Mouse (Mus musculus): ENCODE results near the gene Lysmd3. TPM values are rescaled to one million over a fixed set of nuclear protein-coding genes. Genes with fewer than 3 reads are reported as not detected.

Lysmd3 gene
- polyA plus RNA-seq, 1 experiment = 3.2 TPM

- no peak for DNase-seq (ENCODE audit: low read depth in 1 of 2, low spot score in 2 of 2)
- no peak for TF ChIP-seq CTCF (IDR thresholded peaks at IDR 0.05; ENCODE audit: extremely low read depth, insufficient read depth, insufficient read length, insufficient replicate concordance)
- no peak for TF ChIP-seq POLR2A (IDR thresholded peaks at IDR 0.05; ENCODE audit: low read depth, low read length)
- 65% methylated on average over 10 of the region's 10 CpGs for WGBS
Measured at GRCm38 (mm10) chr13:81690477-81690876, 33.0 kb downstream of the Lysmd3 start.

GRCm38 (mm10) chr13:81691606-81692005 is 34.1 kb downstream of the Lysmd3 start:
- no peak overlapping the region for H3K4me3 ChIP-seq (ENCODE audit: extremely low read depth, insufficient read depth, insufficient read length)
- TF ChIP-seq CTCF (IDR thresholded peaks at IDR 0.05; ENCODE audit: extremely low read depth, insufficient read depth, insufficient read length, insufficient replicate concordance) = no peak
- no peak for TF ChIP-seq POLR2A (IDR thresholded peaks at IDR 0.05; ENCODE audit: low read depth, low read length)
- H3K27me3 ChIP-seq (ENCODE audit: control insufficient read depth, insufficient read depth, low read length) = no peaks in the 10 kb centered on the region
- H3K27ac ChIP-seq (ENCODE audit: insufficient read depth, low read length) = no peak overlapping the region
- WGBS = 56% methylated on average over 9 of the region's 9 CpGs
- DNase-seq (ENCODE audit: low read depth in 1 of 2, low spot score in 2 of 2) = no peak
- peaks cover 5% of the 10 kb centered on the region for H3K36me3 ChIP-seq (ENCODE audit: control insufficient read depth, insufficient read depth, low read length)
- no peaks in the 10 kb centered on the region for H3K4me1 ChIP-seq (ENCODE audit: control insufficient read depth, insufficient read depth, insufficient read length)

More at GRCm38 (mm10) chr13:81690477-81690876, 33.0 kb downstream of the Lysmd3 start:
- Histone ChIP-seq H3K36me3 (ENCODE audit: control insufficient read depth, insufficient read depth, low read length) (peaks cover 7% of the 10 kb centered on the region), H3K4me3 (ENCODE audit: extremely low read depth, insufficient read depth, insufficient read length) (no peak overlapping the region), H3K27me3 (ENCODE audit: control insufficient read depth, insufficient read depth, low read length) (no peaks in the 10 kb centered on the region), H3K4me1 (ENCODE audit: control insufficient read depth, insufficient read depth, insufficient read length) (no peaks in the 10 kb centered on the region), H3K27ac (ENCODE audit: insufficient read depth, low read length) (no peak overlapping the region)

DNA sequence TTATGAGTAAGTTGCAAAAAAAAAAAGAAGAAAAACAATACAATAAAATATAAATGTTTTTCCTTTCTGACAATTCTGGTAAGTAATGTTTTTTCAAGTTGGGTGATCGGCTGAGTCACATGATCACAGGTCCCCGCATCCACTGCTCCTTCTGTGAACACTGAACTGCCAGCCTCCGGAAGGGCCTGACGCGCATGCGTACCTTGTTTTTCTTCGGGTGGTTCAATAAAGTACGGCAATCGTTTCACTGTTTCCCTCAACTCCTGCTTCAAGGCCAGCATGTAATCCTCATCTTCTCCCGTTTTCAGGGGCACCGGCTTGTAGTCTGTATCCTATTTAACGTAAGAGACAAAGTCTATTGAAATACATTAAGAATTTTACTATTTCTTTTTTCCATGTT is 37.0 kb downstream of the Lysmd3 start:
- Histone ChIP-seq H3K27me3 (ENCODE audit: control insufficient read depth, insufficient read depth, low read length) (no peaks in the 10 kb centered on the region), H3K4me1 (ENCODE audit: control insufficient read depth, insufficient read depth, insufficient read length) (no peaks in the 10 kb centered on the region), H3K4me3 (ENCODE audit: extremely low read depth, insufficient read depth, insufficient read length) (no peak overlapping the region), H3K36me3 (ENCODE audit: control insufficient read depth, insufficient read depth, low read length) (peaks cover 5% of the 10 kb centered on the region), H3K27ac (ENCODE audit: insufficient read depth, low read length) (no peak overlapping the region)
- WGBS = 97% methylated on average over 12 of the region's 12 CpGs
- no peak for DNase-seq (ENCODE audit: low read depth in 1 of 2, low spot score in 2 of 2)
- TF ChIP-seq CTCF (IDR thresholded peaks at IDR 0.05; ENCODE audit: extremely low read depth, insufficient read depth, insufficient read length, insufficient replicate concordance) = no peak
- no peak for TF ChIP-seq POLR2A (IDR thresholded peaks at IDR 0.05; ENCODE audit: low read depth, low read length)

DNA sequence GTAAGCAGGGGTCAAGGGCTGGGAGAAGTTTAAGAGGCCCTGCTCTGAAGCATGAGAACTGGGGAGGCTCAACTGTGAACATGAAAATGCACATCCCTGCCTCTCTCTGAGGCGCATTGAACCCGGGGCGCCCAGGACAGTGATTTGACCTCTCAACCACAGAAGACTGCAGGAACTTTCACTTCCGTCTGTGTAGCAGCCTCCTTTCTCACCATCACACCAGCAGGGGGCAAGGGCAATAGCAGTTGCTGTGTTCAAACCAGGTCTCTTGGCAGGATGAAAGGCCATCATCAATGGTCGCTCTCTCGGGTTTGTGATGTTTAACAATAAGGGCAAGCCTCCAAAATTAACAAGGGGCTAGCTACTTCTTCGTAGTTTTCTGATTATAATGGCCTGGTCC is 45.7 kb downstream of the Lysmd3 start:
- Histone ChIP-seq H3K27ac (ENCODE audit: insufficient read depth, low read length) (no peak overlapping the region), H3K4me3 (ENCODE audit: extremely low read depth, insufficient read depth, insufficient read length) (no peak overlapping the region), H3K27me3 (ENCODE audit: control insufficient read depth, insufficient read depth, low read length) (no peaks in the 10 kb centered on the region), H3K36me3 (ENCODE audit: control insufficient read depth, insufficient read depth, low read length) (no peaks in the 10 kb centered on the region; the same call in 1 of the 2 replicates), H3K4me1 (ENCODE audit: control insufficient read depth, insufficient read depth, insufficient read length) (peaks cover 3% of the 10 kb centered on the region; the same call in 1 of the 2 replicates)
- 75% methylated on average over 7 of the region's 7 CpGs for WGBS
- DNase-seq (ENCODE audit: low read depth in 1 of 2, low spot score in 2 of 2) = no peak
- TF ChIP-seq POLR2A (IDR thresholded peaks at IDR 0.05; ENCODE audit: low read depth, low read length) (no peak), CTCF (IDR thresholded peaks at IDR 0.05; ENCODE audit: extremely low read depth, insufficient read depth, insufficient read length, insufficient replicate concordance) (no peak)

DNA sequence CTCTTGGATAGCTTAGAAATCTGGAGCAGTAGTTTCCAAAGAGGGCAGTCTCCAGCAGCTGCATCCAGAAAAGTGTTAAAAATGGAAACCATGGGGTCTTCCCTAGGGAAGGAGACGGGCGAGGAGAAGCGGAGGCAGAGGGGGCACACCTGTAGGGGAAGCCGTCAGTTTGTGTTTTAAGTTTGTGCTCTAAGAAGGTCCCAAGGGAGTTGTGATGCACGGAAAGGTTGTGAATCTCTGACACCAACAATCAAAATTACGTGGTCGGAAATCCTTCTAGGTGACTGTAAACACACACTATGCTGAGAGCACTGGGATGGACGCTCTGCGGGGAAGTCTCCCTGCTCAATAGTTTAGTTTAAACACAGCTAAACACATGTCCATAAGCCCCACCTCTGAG is 46.2 kb downstream of the Lysmd3 start:
- H3K4me1 ChIP-seq (ENCODE audit: control insufficient read depth, insufficient read depth, insufficient read length) = peaks cover 3% of the 10 kb centered on the region; the same call in 1 of the 2 replicates
- DNase-seq (ENCODE audit: low read depth in 1 of 2, low spot score in 2 of 2) = no peak
- WGBS = 82% methylated on average over 9 of the region's 9 CpGs

DNA sequence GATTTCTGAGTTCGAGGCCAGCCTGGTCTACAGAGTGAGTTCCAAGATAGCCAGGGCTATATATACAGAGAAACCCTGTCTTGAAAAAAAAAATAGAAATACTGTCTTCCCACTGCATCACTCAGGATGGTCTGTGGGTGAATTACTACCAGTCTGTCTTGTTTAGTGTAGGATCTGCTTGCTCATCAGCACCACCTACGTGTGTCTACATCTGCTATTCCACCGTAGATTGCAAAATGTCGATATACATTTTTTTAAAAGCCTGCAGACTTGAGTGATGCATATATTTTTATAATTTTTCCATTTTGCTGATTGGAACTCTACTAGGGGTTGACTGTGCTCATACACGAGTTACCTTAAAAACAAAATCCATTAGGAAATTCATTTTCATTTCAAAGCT is 48.8 kb downstream of the Lysmd3 start:
- Histone ChIP-seq H3K36me3 (ENCODE audit: control insufficient read depth, insufficient read depth, low read length) (no peaks in the 10 kb centered on the region), H3K27ac (ENCODE audit: insufficient read depth, low read length) (no peak overlapping the region), H3K4me3 (ENCODE audit: extremely low read depth, insufficient read depth, insufficient read length) (no peak overlapping the region), H3K4me1 (ENCODE audit: control insufficient read depth, insufficient read depth, insufficient read length) (peaks cover 5% of the 10 kb centered on the region; the same call in 1 of the 2 replicates), H3K27me3 (ENCODE audit: control insufficient read depth, insufficient read depth, low read length) (no peaks in the 10 kb centered on the region)
- DNase-seq (ENCODE audit: low read depth in 1 of 2, low spot score in 2 of 2) = no peak
- 93% methylated on average over 5 of the region's 5 CpGs for WGBS
- no peak for TF ChIP-seq CTCF (IDR thresholded peaks at IDR 0.05; ENCODE audit: extremely low read depth, insufficient read depth, insufficient read length, insufficient replicate concordance)
- no peak for TF ChIP-seq POLR2A (IDR thresholded peaks at IDR 0.05; ENCODE audit: low read depth, low read length)

More for the DNA sequence above, 46.2 kb downstream of the Lysmd3 start:
- no peak overlapping the region for H3K27ac ChIP-seq (ENCODE audit: insufficient read depth, low read length)
- no peaks in the 10 kb centered on the region; the same call in 1 of the 2 replicates for H3K36me3 ChIP-seq (ENCODE audit: control insufficient read depth, insufficient read depth, low read length)
- TF ChIP-seq POLR2A (IDR thresholded peaks at IDR 0.05; ENCODE audit: low read depth, low read length) (no peak), CTCF (IDR thresholded peaks at IDR 0.05; ENCODE audit: extremely low read depth, insufficient read depth, insufficient read length, insufficient replicate concordance) (no peak)
- no peaks in the 10 kb centered on the region for H3K27me3 ChIP-seq (ENCODE audit: control insufficient read depth, insufficient read depth, low read length)
- no peak overlapping the region for H3K4me3 ChIP-seq (ENCODE audit: extremely low read depth, insufficient read depth, insufficient read length)

DNA sequence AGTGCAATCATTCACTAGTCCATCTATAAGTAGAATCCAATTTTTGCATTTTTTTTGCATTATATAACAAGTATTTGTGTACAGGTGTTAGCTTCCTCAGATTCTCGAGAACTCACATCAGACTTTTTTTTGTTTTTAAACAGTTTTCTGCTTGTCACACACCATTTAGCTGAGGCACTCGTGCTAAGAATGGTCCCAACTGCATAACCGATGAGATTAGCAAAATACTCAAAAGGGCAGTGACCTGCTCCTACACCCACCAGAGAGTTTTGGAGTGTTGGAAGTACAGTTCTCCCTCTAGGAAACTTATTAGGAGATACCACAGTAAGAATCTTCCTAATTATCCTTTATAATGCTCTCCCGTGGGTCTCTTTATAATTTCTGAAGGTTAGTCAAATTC is 52.3 kb downstream of the Lysmd3 start:
- Histone ChIP-seq H3K27ac (ENCODE audit: insufficient read depth, low read length) (no peak overlapping the region), H3K4me1 (ENCODE audit: control insufficient read depth, insufficient read depth, insufficient read length) (peaks cover 6% of the 10 kb centered on the region; the same call in 1 of the 2 replicates), H3K36me3 (ENCODE audit: control insufficient read depth, insufficient read depth, low read length) (no peaks in the 10 kb centered on the region), H3K27me3 (ENCODE audit: control insufficient read depth, insufficient read depth, low read length) (no peaks in the 10 kb centered on the region), H3K4me3 (ENCODE audit: extremely low read depth, insufficient read depth, insufficient read length) (no peak overlapping the region)
- WGBS = 36% methylated on average over 4 of the region's 4 CpGs
- TF ChIP-seq CTCF (IDR thresholded peaks at IDR 0.05; ENCODE audit: extremely low read depth, insufficient read depth, insufficient read length, insufficient replicate concordance) = no peak
- TF ChIP-seq POLR2A (IDR thresholded peaks at IDR 0.05; ENCODE audit: low read depth, low read length) = no peak
- no peak for DNase-seq (ENCODE audit: low read depth in 1 of 2, low spot score in 2 of 2)

Data from spleen, adult 2 months (tissue).